Mouse (Mus musculus): ENCODE results near the gene Socs4. TPM values are rescaled to one million over a fixed set of nuclear protein-coding genes. Genes with fewer than 3 reads are reported as not detected.

The Socs4 gene
- polyA plus RNA-seq, 1 experiment: 3.1 TPM

- DNase-seq (ENCODE audit: low read depth): no peak
These were observed 65.1 kb downstream of the Socs4 start for GRCm38 (mm10) chr14:47341811-47342291.

Other genes starting within 250 kb of the Socs4 start
- gene Gch1, start 87.5 kb upstream of the Socs4 start, polyA plus RNA-seq (2012; rRNA removed): 3.4 and 3.7 TPM in 2 replicates
- 1.1 and 1.2 TPM in 2 replicates for gene Wdhd1, start 74 bp upstream of the Socs4 start, polyA plus RNA-seq (2012; rRNA removed)
- 23.6 and 24.9 TPM in 2 replicates for gene Mapk1ip1l, start 21.3 kb downstream of the Socs4 start, polyA plus RNA-seq (2012; rRNA removed)
- gene Lgals3, start 90.8 kb downstream of the Socs4 start, polyA plus RNA-seq (2012; rRNA removed): 99.8 and 197 TPM in 2 replicates
- 0.74 and 1.2 TPM in 2 replicates for gene Dlgap5, start 141.5 kb downstream of the Socs4 start, polyA plus RNA-seq (2012; rRNA removed)
- 8.8 and 12.1 TPM in 2 replicates for gene Fbxo34, start 173.5 kb downstream of the Socs4 start, polyA plus RNA-seq (2012; rRNA removed)